Mouse (Mus musculus) frontal cortex, postnatal 10 days (tissue): ENCODE data around the gene Fndc10.
A peak's percentile ranks its signal among the peaks of the same experiment; 100 is the strongest.
"Not testable (repeated sequence)": the region's sequence is repeated elsewhere in the genome, so short reads cannot be mapped to it uniquely, and the experiment has no call there.

Source experiments
- DNase-seq, 2 experiments: peaks; one replicate each; pipeline ENCODE4 v3.0.0; 2022; ENCODE audit warnings: low spot score in 2 of 2, mixed read lengths in 1 of 2

Fndc10 gene

GRCm38 (mm10) chr4:155735788-155736187 lies 41.6 kb downstream of the Fndc10 start:
- DNase-seq = no peak

DNA sequence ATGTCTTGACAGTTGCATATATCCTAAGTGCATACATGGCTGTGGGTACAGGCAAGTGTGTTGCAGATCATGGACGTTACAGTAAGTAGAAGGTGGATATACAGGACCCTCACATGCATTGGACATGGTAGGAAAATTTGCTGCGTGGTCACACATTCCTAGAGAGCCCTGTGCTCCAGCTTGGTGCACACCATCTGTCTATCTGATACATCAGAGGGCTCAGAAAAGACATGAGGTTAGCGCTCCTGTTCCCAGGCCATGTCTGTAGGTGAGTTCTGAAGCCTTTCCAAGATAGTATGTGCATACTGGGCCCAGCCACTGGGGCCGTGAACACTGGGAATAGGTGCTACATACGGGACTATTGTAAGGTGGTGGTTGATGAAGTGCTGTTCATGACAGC lies 42.3 kb downstream of the Fndc10 start:
- no peak for DNase-seq

DNA sequence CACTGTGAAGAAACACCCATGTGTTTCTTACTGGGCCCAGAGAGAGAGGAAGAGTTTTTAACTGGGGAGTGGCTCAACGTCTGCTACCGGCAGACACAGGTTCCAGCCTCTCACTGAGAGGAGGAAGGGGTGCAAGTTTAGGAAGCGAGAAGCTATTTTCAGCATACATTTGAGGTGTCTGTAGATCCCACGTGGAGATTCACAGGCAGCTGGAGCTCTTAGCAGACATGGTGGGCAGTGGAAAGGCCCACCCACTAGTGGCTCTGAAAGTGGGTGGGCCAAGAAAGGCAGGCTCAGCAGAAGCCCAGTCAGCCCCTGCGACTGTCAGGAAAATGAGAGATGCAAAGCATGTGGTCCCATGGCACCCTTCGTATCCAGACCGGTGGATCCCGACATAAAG lies 44.1 kb downstream of the Fndc10 start:
- DNase-seq = peak in 1 of 2 experiments; percentile 21

DNA sequence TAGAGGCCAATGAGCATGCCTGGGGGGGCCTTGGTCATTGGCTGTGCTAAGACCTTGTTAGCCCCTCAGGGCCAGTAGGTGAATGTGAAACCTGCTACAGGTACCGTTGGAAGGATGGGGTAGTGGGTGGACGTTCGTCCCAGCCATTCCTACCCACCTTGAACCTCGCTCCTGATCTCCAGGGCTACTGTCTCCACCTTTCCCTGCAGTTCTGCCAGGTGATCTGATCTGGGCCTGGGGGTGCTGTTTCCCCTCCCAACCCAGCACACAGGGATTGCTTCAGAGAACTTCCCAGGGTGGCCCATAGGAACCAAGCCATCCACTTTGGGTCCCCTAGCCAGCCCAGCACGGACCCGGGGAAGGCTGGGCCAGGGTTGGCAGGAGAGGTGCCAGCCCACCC lies 45.0 kb downstream of the Fndc10 start:
- DNase-seq = no peak

DNA sequence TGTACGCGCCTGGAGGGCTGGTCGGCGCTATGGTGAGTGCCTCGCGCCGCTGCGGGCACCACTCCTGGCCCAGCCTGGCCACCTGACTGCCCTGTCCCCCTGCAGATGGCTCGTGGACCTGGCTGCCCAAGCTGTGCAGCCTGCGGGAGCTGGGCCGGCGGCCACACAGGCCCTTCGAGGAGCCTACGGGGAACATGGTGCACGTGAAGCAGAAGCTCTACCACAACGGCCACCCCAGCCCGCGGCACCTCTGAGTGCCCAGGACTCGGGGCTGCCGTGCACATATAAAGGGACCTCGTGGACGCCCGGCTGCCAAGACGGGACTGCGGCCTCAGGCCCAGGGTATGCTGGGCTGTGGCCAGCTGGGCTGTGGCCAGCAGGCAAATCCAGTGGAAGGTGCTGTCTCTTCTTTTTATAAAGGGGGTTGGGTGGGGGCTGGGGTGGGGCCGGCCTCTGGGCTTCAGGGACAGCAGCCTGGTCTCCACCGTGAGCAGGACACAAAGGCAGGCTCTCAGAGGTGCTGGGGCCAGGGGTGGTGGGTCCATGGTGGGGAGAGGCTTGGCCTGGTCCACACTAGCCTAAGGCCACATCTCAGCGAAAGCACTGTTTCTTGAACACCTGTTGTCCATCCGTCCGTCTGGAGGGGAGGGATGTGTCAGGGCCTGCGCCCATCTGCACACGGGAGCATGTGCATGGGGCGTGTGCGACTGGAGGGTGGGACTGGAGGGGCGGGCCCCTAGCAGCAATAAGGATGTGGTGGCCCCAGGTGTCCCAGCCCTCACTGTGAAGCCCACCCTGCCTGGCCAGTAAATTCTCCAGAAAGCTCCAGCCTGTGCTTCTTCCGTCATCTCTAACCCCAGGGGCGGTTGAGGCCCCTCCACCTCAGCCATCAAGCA lies 45.8 kb downstream of the Fndc10 start:
- DNase-seq = peak in 1 of 2 experiments; percentile 22

GRCm38 (mm10) chr4:155740681-155741080 lies 46.5 kb downstream of the Fndc10 start:
- DNase-seq = not testable (repeated sequence)

DNA sequence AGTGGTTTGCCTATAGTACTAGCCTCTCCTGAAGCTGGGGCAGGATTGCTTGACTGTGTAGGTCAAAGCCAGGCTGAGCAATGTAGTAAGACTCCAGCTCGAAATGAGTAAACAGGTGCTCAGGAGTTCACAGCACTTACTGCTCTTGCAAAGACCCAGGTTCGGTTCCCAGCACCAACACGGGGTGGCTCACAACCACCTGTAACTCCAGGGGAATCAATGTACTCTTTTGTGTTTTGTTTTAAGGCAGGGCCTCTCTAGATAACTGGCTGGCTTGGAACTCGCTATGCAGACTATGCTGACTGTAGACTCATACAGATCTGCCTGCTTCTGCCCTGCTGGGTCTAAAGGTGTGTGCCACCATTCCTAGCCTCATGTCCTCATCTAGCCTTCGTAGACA lies 48.5 kb downstream of the Fndc10 start:
- DNase-seq = no peak

DNA sequence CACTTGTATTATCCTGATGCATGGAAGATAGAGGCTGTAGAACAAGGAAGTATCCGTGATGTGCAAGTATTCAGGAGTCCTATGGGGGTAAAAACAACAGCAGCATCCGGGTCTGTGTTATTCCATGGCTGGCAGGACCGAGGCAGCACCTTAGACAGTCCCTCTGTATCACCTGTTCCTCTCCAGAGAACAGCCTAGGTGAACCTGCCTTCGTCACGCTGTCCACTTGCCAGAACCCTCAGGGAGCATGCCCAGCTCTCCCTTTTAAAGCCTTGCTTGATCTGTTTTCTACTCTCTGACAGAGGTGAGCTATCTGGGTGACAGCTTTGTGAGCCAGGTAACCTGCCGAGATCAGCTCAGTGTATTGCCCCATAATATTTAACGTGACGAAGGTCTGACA lies 50.3 kb downstream of the Fndc10 start:
- DNase-seq = no peak

- DNase-seq = no peak
Observed at GRCm38 (mm10) chr4:155745136-155745535, 51.0 kb downstream of the Fndc10 start.
